16 mouse cellular contexts compared by ENCODE assay signal in the genomic region with DNA sequence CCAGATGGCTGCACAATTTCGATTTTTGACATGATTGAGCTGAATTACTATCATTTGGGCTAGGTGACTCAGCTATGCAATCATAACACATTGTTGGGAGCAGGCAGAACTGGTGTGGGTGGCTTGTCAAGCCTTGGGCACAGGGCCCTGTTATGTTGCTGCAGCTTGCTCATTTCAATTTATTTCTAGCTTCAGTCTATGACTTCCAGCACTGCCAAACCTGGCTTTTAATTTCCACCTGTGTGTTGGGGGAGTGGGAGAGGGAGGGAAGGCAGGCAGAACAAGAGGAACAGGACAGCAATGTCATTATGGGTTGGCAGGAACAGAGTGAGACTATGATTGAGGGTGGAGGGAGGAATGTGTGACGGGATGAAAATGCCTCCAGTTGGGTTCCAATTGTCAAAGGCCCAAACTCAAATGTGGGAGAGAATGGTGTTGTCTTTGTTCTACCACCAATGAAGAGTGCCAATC.
DNase-seq lines count a peak whose midpoint lies in the region; ATAC-seq and TF ChIP-seq lines count a peak whose summit lies in the region.
"Had no signal": no experiment of that assay in that cellular context is flagged by ENCODE, and none has a peak within 500 bp of the region (broad histone marks: within the 10 kb centered on the region; RNA-seq: fewer than 3 reads in every experiment).

No protein-coding gene starts in this region.

- no peak overlapping the region for H3K4me3 ChIP-seq in layer of hippocampus, adult 2 months
- H3K4me3 ChIP-seq: limb, embryonic 13.5 days; midbrain, embryonic 10.5 days; neural tube, embryonic 13.5 days had no signal

- TF ChIP-seq CTCF in layer of hippocampus, adult 2 months (conservative IDR thresholded peaks at IDR 0.05) = no peak

- peak overlapping the region; percentile 85 for H3K27ac ChIP-seq in layer of hippocampus, adult 2 months
- H3K27ac ChIP-seq: limb, embryonic 13.5 days; midbrain, embryonic 10.5 days; neural tube, embryonic 13.5 days had no signal

- no peak for ATAC-seq in megakaryocyte, adult 5-6 weeks (ENCODE audit: poor library complexity, severe bottlenecking)
- ATAC-seq: intestine, embryonic 16.5 days had no signal

- intact Hi-C loops in left cerebral cortex, postnatal 25 days (cut with DNase I) = loop anchor here (5.0 kb wide), 1 partner anchor 75 kb away; no protein-coding TSS in a partner anchor

- peak; percentile 4 to 9 for DNase-seq in cerebellum, postnatal 14 days
- DNase-seq in cerebellum, adult 18-20 months = no peak
- DNase-seq in brain, adult 2 months (ENCODE audit: low read depth, low spot score) = peak; percentile 93
- DNase-seq in layer of hippocampus, adult 2 months (ENCODE audit: low spot score in 2 of 2) = peak; percentile 62 to 89
- DNase-seq in left cerebral cortex, postnatal 25 days (ENCODE audit: low spot score in 2 of 2) = peak; percentile 56 to 86
- DNase-seq in spleen, adult 18-20 months = no peak
- DNase-seq in c-Kit-positive CD71-positive TER-119-positive erythroid progenitor cells, embryonic 14.5 days (ENCODE audit: low spot score) = no peak
- DNase-seq: B cell, adult 2 months; cerebellum, adult 9-11 months; gastrocnemius, postnatal 25 days; heart, postnatal 14 days had no signal

Comparison
In these comparisons a context has a peak if more than half of its experiments do, and no peak if none do; other contexts are left out.
1. DNase-seq: peak in cerebellum, postnatal 14 days (2 of 2), brain, adult 2 months (single experiment), layer of hippocampus, adult 2 months (2 of 2) and left cerebral cortex, postnatal 25 days (2 of 2); none in cerebellum, adult 18-20 months (0 of 2), spleen, adult 18-20 months (0 of 2) and c-Kit-positive CD71-positive TER-119-positive erythroid progenitor cells, embryonic 14.5 days (single experiment).